Mouse (Mus musculus): ENCODE data around the gene Pabpc1l.
A peak's percentile ranks its signal among the peaks of the same experiment; 100 is the strongest.
"Not testable (repeated sequence)": the region's sequence is repeated elsewhere in the genome, so short reads cannot be mapped to it uniquely, and the experiment has no call there.

The Pabpc1l gene

GRCm38 (mm10) chr2:164036520-164037019, 11.3 kb downstream of the Pabpc1l start:
- no peak for DNase-seq (ENCODE audit: low read depth, low spot score)

GRCm38 (mm10) chr2:164038407-164039028, 13.3 kb downstream of the Pabpc1l start:
- no peak for DNase-seq (ENCODE audit: low read depth, low spot score)

GRCm38 (mm10) chr2:164040949-164041348, 15.7 kb downstream of the Pabpc1l start:
- DNase-seq (ENCODE audit: low read depth, low spot score), result no peak

GRCm38 (mm10) chr2:164041523-164041922, 16.3 kb downstream of the Pabpc1l start:
- no peak for DNase-seq (ENCODE audit: low read depth, low spot score)

GRCm38 (mm10) chr2:164047197-164047690, 22.0 kb downstream of the Pabpc1l start:
- no peak for DNase-seq (ENCODE audit: low read depth, low spot score)

- DNase-seq (ENCODE audit: low read depth, low spot score), result no peak
Observed at GRCm38 (mm10) chr2:164053767-164054166, 28.5 kb downstream of the Pabpc1l start.

- DNase-seq (ENCODE audit: low read depth, low spot score), result no peak
Observed at GRCm38 (mm10) chr2:164054671-164055070, 29.4 kb downstream of the Pabpc1l start.

GRCm38 (mm10) chr2:164059634-164060235, 34.5 kb downstream of the Pabpc1l start:
- no peak for DNase-seq (ENCODE audit: low read depth, low spot score)

- no peak for DNase-seq (ENCODE audit: low read depth, low spot score)
Observed at GRCm38 (mm10) chr2:164070142-164070764, 45.0 kb downstream of the Pabpc1l start, which contains the start of gene Stk4. Gene Stk4 (plus strand): TSS chr2:164070322.

GRCm38 (mm10) chr2:164070765-164071436, 45.7 kb downstream of the Pabpc1l start, which contains the start of gene Tomm34:
Gene Tomm34 (minus strand): TSS chr2:164071169.
- peak; percentile 78 for DNase-seq (ENCODE audit: low read depth, low spot score)

- DNase-seq (ENCODE audit: low read depth, low spot score), result not testable (repeated sequence)
Observed at GRCm38 (mm10) chr2:164071437-164071820, 46.2 kb downstream of the Pabpc1l start.

GRCm38 (mm10) chr2:164072109-164072508, 46.9 kb downstream of the Pabpc1l start:
- DNase-seq (ENCODE audit: low read depth, low spot score), result no peak

GRCm38 (mm10) chr2:164073120-164073519, 47.9 kb downstream of the Pabpc1l start:
- no peak for DNase-seq (ENCODE audit: low read depth, low spot score)

- peak; percentile 89 for DNase-seq (ENCODE audit: low read depth, low spot score)
Observed at GRCm38 (mm10) chr2:164073918-164074578, 48.8 kb downstream of the Pabpc1l start.

- no peak for DNase-seq (ENCODE audit: low read depth, low spot score)
Observed at GRCm38 (mm10) chr2:164075088-164075487, 49.8 kb downstream of the Pabpc1l start.

GRCm38 (mm10) chr2:164076874-164077425, 51.7 kb downstream of the Pabpc1l start:
- DNase-seq (ENCODE audit: low read depth, low spot score), result no peak

- DNase-seq (ENCODE audit: low read depth, low spot score), result no peak
Observed at GRCm38 (mm10) chr2:164077875-164078274, 52.6 kb downstream of the Pabpc1l start.

- no peak for DNase-seq (ENCODE audit: low read depth, low spot score)
Observed at GRCm38 (mm10) chr2:164079488-164079887, 54.2 kb downstream of the Pabpc1l start.

GRCm38 (mm10) chr2:164081577-164081976, 56.3 kb downstream of the Pabpc1l start:
- DNase-seq (ENCODE audit: low read depth, low spot score), result no peak

GRCm38 (mm10) chr2:164082175-164082574, 56.9 kb downstream of the Pabpc1l start:
- no peak for DNase-seq (ENCODE audit: low read depth, low spot score)

All from brain, embryonic 18.5 days (tissue).